Mouse (Mus musculus): ENCODE data around the gene Ermn. TPM values are rescaled to one million over a fixed set of nuclear protein-coding genes. Genes with fewer than 3 reads are reported as not detected.
A peak's percentile ranks its signal among the peaks of the same experiment; 100 is the strongest.

Gene Ermn
- total RNA-seq (2021): not detected in 2 replicates
- long read RNA-seq, experiment 1: 0 reads
- long read RNA-seq, experiment 2: 0 reads

DNA sequence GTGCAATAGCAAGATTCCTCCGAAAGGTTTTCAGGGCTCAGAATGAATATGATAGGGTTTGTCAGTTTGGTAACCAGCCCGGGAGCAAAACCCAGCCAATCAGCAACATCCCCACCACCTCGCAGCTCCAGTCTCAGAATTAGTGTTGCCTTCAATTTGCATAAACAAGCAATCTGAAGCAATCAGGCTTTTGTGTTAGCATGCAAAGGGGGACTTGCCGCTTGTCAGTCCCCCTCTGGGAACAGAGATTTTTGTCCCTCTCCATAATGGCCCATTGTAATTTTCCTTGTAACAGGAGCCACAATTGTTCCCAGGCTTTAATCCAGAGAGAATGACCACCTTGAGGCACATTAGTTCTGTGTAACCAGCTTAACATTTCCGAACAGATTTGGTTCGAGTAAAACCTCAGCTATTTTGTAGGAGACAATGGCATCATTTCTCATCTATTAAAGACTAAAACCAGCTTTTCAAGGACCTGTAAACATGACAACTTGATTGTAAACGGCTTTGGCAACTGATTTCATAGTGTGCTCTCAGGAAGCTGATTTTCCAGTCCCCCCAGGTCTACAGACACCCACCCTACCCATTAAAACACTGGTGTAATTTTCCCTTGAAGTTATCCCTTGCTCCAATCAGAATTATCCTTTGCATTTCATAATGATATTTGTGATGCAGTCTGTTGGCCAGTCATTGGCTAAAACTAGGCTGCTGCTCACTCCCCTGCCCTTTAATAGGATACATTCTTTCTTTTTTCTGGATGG, at the start of gene Ermn:
TSS of gene Ermn (minus strand) at position 44 of the 761 bp plus-strand sequence.
- DNase-seq: no peak

DNA sequence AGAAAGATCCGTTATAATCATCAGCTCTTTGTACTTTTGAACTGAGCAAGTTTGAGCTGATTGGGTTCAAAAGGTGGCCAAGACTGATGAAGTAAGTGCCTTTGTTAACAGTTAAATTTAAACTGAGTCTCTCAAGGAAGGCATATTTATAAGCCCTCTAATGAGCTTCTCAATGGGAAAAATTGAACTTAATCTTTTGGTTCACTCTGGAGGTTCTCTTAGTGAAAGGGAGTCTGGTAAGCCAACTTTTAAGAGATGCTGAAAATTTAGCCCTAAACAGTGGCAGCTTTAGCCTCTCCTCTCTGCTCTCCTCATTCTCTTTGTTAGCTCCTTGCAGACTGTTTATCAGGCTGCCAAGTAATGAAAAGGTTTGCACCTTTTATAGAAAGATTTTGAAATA, 42.2 kb upstream of the Ermn start:
- DNase-seq: no peak

GRCm38 (mm10) chr2:58086420-58086819, 33.8 kb upstream of the Ermn start:
- no peak for DNase-seq

DNA sequence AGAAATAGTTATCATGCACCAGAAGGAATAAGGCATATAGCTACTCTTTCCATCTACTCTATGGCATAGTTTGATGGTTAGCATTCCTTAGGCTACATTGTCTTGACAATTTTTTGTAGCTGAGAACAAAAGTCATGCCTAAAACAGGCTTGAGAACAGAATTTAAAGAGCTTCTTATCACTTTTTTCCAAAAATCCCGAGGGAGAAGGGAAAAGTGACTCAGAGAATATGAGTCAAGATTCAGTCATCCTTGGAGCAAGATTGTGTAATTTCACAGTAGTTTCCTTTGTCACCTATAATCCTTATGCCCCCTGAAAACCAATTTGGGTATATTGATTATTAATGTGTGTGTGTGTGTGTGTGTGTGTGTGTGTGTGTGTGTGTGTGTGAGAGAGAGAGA, 27.2 kb upstream of the Ermn start:
- DNase-seq: no peak

DNA sequence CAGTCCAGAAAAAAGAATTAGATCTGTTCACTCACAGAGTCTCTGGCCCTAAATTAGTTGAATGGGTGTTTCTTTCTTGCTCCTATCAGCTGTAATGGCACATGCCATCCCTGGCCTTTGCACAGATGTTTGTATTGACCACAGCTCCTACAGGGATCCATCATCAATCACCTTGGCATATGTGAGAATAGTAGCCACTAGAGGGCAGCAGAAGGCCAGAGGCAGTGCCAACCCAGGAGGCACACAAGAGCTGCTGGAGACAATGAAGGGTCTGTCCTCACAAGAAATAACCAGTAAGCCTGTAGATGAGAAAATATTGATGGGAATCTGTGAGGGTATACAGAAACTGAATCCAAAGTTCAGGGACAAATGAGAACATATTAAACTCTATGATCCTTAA, 2.7 kb upstream of the Ermn start:
- peak; percentile 76 for DNase-seq

GRCm38 (mm10) chr2:58041867-58042266, 10.8 kb downstream of the Ermn start:
- no peak for DNase-seq

DNA sequence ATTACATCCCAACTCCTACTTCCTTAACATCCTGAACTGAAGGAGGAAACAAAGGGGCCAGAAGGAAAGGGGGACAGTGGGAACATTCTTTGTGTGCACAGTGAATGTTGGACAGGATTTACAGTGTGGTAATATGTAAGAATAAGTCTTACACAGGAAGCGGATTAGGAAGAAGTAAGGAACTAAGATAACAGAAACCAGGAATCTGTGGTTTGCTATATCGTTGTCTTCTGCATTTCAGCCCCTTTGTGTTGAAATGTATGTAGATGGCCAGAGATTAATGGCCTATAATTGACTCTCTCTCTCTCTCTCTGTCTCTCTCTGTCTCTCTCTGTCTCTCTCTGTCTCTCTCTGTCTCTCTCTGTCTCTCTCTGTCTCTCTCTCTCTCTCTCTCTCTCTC, 15.7 kb downstream of the Ermn start:
- DNase-seq: no peak

DNA sequence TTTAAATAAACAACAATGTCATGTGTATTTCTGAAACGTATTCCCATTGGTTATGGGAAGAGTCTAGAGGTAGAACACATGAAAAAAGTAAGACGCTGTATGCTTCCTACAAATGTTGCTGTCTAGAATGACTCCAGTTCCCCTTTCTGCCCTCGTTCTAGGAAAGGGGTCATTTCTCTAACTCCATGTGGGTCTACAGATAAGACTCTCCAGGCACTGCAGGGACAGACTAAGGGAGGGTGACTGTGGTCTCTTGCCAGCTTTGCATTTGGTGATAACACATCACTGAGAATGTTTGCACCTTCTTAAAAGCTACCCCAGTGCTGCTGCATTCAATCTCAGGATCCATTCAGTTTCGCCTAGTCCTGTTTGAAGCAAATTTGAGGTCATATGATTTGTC, 17.0 kb downstream of the Ermn start:
- DNase-seq: no peak

DNA sequence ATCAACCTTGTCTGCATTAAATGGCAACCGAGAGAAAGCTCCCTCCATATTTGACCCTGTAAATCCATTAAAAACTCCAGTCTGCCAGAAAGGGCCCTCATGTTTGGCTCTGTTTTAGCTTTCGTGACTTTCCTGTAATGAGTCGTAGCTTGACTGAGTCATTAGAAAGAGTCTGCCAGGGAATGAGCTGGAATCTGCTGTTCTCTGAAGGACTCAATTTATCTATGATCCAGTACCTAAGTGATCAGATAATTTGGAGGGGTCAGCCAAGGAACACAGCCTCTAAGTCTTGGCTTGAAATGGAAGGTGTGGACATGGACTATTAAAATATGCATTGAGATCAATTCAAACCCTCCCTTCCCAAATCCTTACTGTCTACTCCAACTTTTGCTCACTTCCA, 21.2 kb downstream of the Ermn start:
- DNase-seq: peak; percentile 5

DNA sequence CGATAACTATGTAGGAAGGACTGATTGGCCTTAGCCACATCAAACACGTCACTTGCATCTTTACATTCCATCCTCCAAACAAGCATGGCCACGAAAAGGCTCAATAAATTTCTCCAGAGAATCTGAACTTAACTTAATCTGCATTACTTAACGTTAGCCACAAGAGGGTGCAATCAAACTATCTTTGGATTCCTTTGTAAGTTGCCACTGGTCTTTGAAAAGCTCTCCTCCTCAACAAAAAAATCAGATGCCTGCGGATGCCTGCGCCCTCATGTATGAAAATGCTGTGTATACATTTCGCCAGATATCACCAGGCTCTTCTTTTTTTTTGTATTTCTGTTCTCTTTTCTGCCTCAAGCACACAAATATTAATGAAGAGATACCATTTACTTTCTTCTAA, 23.3 kb downstream of the Ermn start:
- DNase-seq: peak; percentile 6

- DNase-seq: no peak
These were observed 25.9 kb downstream of the Ermn start for GRCm38 (mm10) chr2:58026740-58027139.

DNA sequence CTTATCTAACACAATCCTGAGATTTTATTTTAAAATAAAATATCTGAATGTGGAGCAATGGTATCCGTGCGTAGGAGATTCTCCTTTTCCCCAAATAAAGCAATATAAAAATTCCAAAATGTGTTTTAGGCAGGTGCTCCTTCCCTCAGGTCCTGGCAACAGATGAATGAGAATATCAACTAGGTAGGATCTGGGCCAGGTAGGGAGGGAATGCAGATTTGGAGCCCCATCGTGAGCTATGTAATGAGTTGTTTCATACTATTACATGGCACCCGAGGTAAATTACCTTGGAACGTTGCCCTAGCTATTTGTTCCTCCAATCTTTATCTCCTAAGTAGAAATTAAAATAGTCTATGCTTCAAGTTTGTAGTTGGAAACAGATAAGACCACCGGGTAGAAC, 29.1 kb downstream of the Ermn start:
- DNase-seq: no peak

GRCm38 (mm10) chr2:58007081-58007480, 45.6 kb downstream of the Ermn start:
- DNase-seq: no peak

GRCm38 (mm10) chr2:58001497-58001896, 51.2 kb downstream of the Ermn start:
- no peak for DNase-seq

DNA sequence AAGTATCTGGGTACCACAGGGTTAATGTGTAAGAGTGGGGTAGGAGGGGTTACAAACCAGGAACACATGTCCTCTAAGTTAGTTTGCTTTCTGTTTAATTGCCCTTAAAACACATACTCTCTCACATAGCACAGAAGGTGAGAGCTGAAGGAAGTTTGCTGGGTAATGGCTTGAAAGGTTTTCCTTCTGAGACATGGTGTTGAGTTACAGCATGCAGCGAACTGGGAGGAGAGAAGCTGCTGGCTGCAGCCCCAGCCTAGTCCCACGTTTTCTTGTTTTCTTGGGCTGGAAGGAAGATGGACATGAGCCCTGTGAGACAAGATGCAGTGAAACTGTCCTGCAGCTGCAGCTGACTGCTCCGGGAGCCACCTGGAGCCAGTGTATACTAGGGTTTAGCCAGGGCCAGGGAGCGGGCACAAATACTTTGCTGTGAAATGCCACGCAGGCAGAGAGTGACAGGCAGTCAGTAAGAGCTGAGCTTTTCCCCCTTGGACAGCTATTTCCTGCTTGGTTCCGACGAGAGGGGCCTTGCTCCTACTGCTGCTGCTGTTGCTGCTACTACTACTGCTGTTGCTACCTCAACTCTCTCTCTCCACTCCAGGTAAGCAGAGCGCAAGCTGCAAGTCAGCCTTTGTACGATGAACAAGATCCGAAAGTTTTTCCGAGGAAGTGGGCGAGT, 54.8 kb downstream of the Ermn start, which contains the start of gene Galnt5:
TSS of gene Galnt5 (plus strand) at position 133 of the 679 bp plus-strand sequence.
- DNase-seq: no peak

Other genes starting within 250 kb of the Ermn start
- 0.08 and 0.15 TPM in 2 replicates for gene Galnt5, start 55.0 kb downstream of the Ermn start, total RNA-seq (2021)
- 10.5 and 27.2 TPM in 2 replicates for gene Cytip, start 142.7 kb upstream of the Ermn start, total RNA-seq (2021)